Mouse (Mus musculus): Measurements from ENCODE around the gene Cnbd2. TPM values are rescaled to one million over a fixed set of nuclear protein-coding genes. Genes with fewer than 3 reads are reported as not detected.

Gene Cnbd2
- polyA plus RNA-seq, 1 experiment: 0.48 TPM

DNA sequence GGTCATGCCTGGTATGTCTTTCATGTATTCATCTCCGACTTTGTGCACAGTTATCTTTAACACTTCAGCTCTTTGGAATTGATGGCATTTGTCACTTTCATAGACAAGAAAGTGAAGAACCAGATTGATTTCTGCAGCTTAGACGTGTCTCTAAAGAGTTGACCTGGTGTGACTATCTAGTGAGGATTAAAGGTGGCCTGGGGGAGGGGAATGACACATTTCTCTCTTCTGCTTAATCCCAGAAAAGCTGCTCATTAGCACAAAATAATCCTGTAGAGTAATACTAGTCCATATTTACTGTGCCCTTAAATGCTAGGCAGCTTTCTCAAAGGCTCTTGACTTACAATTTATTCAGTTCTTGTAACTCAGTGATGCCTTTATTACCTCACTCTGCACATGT, 26.9 kb upstream of the Cnbd2 start:
- peaks cover 14% of the 10 kb centered on the region for H3K36me3 ChIP-seq (ENCODE audit: control insufficient read depth, insufficient read depth, low read length)
- no peak overlapping the region for H3K27ac ChIP-seq (ENCODE audit: insufficient read depth, low read depth, low read length)
- H3K4me3 ChIP-seq (ENCODE audit: low read depth, low read length): no peak overlapping the region
- WGBS: 82% methylated on average over 2 of the region's 2 CpGs
- no peaks in the 10 kb centered on the region for H3K4me1 ChIP-seq (ENCODE audit: control insufficient read depth, insufficient read depth, insufficient read length, low read length)
- no peak for TF ChIP-seq POLR2A (IDR thresholded peaks at IDR 0.05; ENCODE audit: low read depth, low read length)
- TF ChIP-seq CTCF (IDR thresholded peaks at IDR 0.05; ENCODE audit: extremely low read depth, insufficient read length, insufficient replicate concordance, low read depth, low read length): no peak
- H3K27me3 ChIP-seq (ENCODE audit: control insufficient read depth, insufficient read depth, low read length): no peaks in the 10 kb centered on the region

GRCm38 (mm10) chr2:156286733-156287132, 25.4 kb upstream of the Cnbd2 start:
- no peaks in the 10 kb centered on the region for H3K4me1 ChIP-seq (ENCODE audit: control insufficient read depth, insufficient read depth, insufficient read length, low read length)
- H3K36me3 ChIP-seq (ENCODE audit: control insufficient read depth, insufficient read depth, low read length): peaks cover 14% of the 10 kb centered on the region
- 95% methylated on average over 4 of the region's 4 CpGs for WGBS

GRCm38 (mm10) chr2:156288222-156288621, 23.9 kb upstream of the Cnbd2 start:
- H3K36me3 ChIP-seq (ENCODE audit: control insufficient read depth, insufficient read depth, low read length): peaks cover 14% of the 10 kb centered on the region; the same call in 1 of the 2 replicates

More at GRCm38 (mm10) chr2:156286733-156287132, 25.4 kb upstream of the Cnbd2 start:
- Histone ChIP-seq H3K27ac (ENCODE audit: insufficient read depth, low read depth, low read length) (no peak overlapping the region), H3K4me3 (ENCODE audit: low read depth, low read length) (no peak overlapping the region), H3K27me3 (ENCODE audit: control insufficient read depth, insufficient read depth, low read length) (no peaks in the 10 kb centered on the region)
- no peak for TF ChIP-seq CTCF (IDR thresholded peaks at IDR 0.05; ENCODE audit: extremely low read depth, insufficient read length, insufficient replicate concordance, low read depth, low read length)
- TF ChIP-seq POLR2A (IDR thresholded peaks at IDR 0.05; ENCODE audit: low read depth, low read length): no peak

GRCm38 (mm10) chr2:156289552-156290160, 22.4 kb upstream of the Cnbd2 start:
- Histone ChIP-seq H3K27ac (ENCODE audit: insufficient read depth, low read depth, low read length) (no peak overlapping the region), H3K36me3 (ENCODE audit: control insufficient read depth, insufficient read depth, low read length) (peaks cover 14% of the 10 kb centered on the region; the same call in 1 of the 2 replicates), H3K4me1 (ENCODE audit: control insufficient read depth, insufficient read depth, insufficient read length, low read length) (no peaks in the 10 kb centered on the region), H3K4me3 (ENCODE audit: low read depth, low read length) (no peak overlapping the region), H3K27me3 (ENCODE audit: control insufficient read depth, insufficient read depth, low read length) (no peaks in the 10 kb centered on the region)
- 82% methylated on average over 2 of the region's 2 CpGs for WGBS
- TF ChIP-seq POLR2A (IDR thresholded peaks at IDR 0.05; ENCODE audit: low read depth, low read length): no peak
- no peak for TF ChIP-seq CTCF (IDR thresholded peaks at IDR 0.05; ENCODE audit: extremely low read depth, insufficient read length, insufficient replicate concordance, low read depth, low read length)

More at GRCm38 (mm10) chr2:156288222-156288621, 23.9 kb upstream of the Cnbd2 start:
- Histone ChIP-seq H3K27me3 (ENCODE audit: control insufficient read depth, insufficient read depth, low read length) (no peaks in the 10 kb centered on the region), H3K4me1 (ENCODE audit: control insufficient read depth, insufficient read depth, insufficient read length, low read length) (no peaks in the 10 kb centered on the region), H3K4me3 (ENCODE audit: low read depth, low read length) (no peak overlapping the region), H3K27ac (ENCODE audit: insufficient read depth, low read depth, low read length) (no peak overlapping the region)
- no peak for TF ChIP-seq POLR2A (IDR thresholded peaks at IDR 0.05; ENCODE audit: low read depth, low read length)
- TF ChIP-seq CTCF (IDR thresholded peaks at IDR 0.05; ENCODE audit: extremely low read depth, insufficient read length, insufficient replicate concordance, low read depth, low read length): no peak
- WGBS: 92% methylated on average over 2 of the region's 2 CpGs

GRCm38 (mm10) chr2:156291998-156292397, 20.1 kb upstream of the Cnbd2 start:
- WGBS: 86% methylated on average over 1 of the region's 1 CpGs
- peaks cover 7% of the 10 kb centered on the region; the same call in 1 of the 2 replicates for H3K36me3 ChIP-seq (ENCODE audit: control insufficient read depth, insufficient read depth, low read length)

DNA sequence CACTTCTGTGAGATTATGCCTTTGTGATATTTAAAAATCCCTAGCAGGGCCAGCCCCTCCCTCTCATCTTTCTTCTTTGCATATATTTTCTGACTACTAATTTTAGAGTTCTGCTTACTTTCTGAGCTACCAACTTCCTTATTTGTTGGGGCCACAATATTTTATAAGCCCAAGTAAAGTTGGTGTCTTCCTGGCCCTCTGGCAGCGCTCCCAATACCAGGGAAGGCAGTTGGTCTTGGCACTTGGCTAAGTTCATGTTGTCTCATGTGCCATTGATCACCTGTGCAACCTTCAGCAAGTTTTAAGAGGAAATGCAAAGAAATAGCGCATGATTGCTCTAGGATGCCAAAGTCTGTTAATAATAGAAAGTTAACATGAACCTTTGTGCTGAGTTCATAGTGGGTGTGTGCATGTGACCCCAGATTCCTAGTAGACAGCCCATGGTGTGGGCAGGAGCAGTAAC, 16.5 kb upstream of the Cnbd2 start:
- Histone ChIP-seq H3K36me3 (ENCODE audit: control insufficient read depth, insufficient read depth, low read length) (peaks cover 3% of the 10 kb centered on the region), H3K4me3 (ENCODE audit: low read depth, low read length) (no peak overlapping the region), H3K27ac (ENCODE audit: insufficient read depth, low read depth, low read length) (peak overlapping the region; percentile 80), H3K27me3 (ENCODE audit: control insufficient read depth, insufficient read depth, low read length) (no peaks in the 10 kb centered on the region), H3K4me1 (ENCODE audit: control insufficient read depth, insufficient read depth, insufficient read length, low read length) (peaks cover 21% of the 10 kb centered on the region)
- TF ChIP-seq POLR2A (IDR thresholded peaks at IDR 0.05; ENCODE audit: low read depth, low read length): no peak
- no peak for TF ChIP-seq CTCF (IDR thresholded peaks at IDR 0.05; ENCODE audit: extremely low read depth, insufficient read length, insufficient replicate concordance, low read depth, low read length)
- 26% methylated on average over 2 of the region's 2 CpGs for WGBS

More at GRCm38 (mm10) chr2:156291998-156292397, 20.1 kb upstream of the Cnbd2 start:
- peaks cover 17% of the 10 kb centered on the region for H3K4me1 ChIP-seq (ENCODE audit: control insufficient read depth, insufficient read depth, insufficient read length, low read length)
- TF ChIP-seq POLR2A (IDR thresholded peaks at IDR 0.05; ENCODE audit: low read depth, low read length) (no peak), CTCF (IDR thresholded peaks at IDR 0.05; ENCODE audit: extremely low read depth, insufficient read length, insufficient replicate concordance, low read depth, low read length) (no peak)
- H3K27ac ChIP-seq (ENCODE audit: insufficient read depth, low read depth, low read length): no peak overlapping the region
- no peaks in the 10 kb centered on the region for H3K27me3 ChIP-seq (ENCODE audit: control insufficient read depth, insufficient read depth, low read length)
- no peak overlapping the region for H3K4me3 ChIP-seq (ENCODE audit: low read depth, low read length)

- Histone ChIP-seq H3K36me3 (ENCODE audit: control insufficient read depth, insufficient read depth, low read length) (peaks cover 3% of the 10 kb centered on the region), H3K27ac (ENCODE audit: insufficient read depth, low read depth, low read length) (peak overlapping the region; percentile 80), H3K27me3 (ENCODE audit: control insufficient read depth, insufficient read depth, low read length) (no peaks in the 10 kb centered on the region), H3K4me1 (ENCODE audit: control insufficient read depth, insufficient read depth, insufficient read length, low read length) (peaks cover 22% of the 10 kb centered on the region), H3K4me3 (ENCODE audit: low read depth, low read length) (no peak overlapping the region)
- WGBS: 32% methylated on average over 3 of the region's 3 CpGs
- no peak for TF ChIP-seq POLR2A (IDR thresholded peaks at IDR 0.05; ENCODE audit: low read depth, low read length)
- no peak for TF ChIP-seq CTCF (IDR thresholded peaks at IDR 0.05; ENCODE audit: extremely low read depth, insufficient read length, insufficient replicate concordance, low read depth, low read length)
These were observed 15.9 kb upstream of the Cnbd2 start for GRCm38 (mm10) chr2:156296190-156296589.
